Mouse (Mus musculus) mature B cell (primary cell): ENCODE results near the gene Pdap1.

Source experiments
- in situ Hi-C: fragments of 300-500 bp; cut with MboI; formaldehyde crosslinking; loops from 2 replicates; pipeline ENCODE4 v1.14.3; 2019

The Pdap1 gene

GRCm38 (mm10) chr5:145081866-145082613, 58.0 kb downstream of the Pdap1 start:
- in situ Hi-C loops = no loop called here
